Mouse (Mus musculus) MEL (cell line): ENCODE measurements at regions not wholly inside any gene's neighbourhood (a gene's known extent, or its start where the extent isn't known, plus 50 kb on each side); places are given as distances from the start of the nearest gene placed in this dataset.
A peak's percentile ranks its signal among the peaks of the same experiment; 100 is the strongest.

Experiments
- DNase-seq: peaks from one replicate; pipeline ENCODE4 v3.0.0; 2011; ENCODE audit warnings: low read depth, low spot score
- H3K27ac ChIP-seq: 2 replicates; pipeline ENCODE4 v1.5.1; 2012; ENCODE audit warnings: low read depth, mild to moderate bottlenecking, control low read depth, low read length, moderate library complexity; ENCODE audit not compliant: control insufficient read depth
- H3K27me3 ChIP-seq, 2 experiments: fragments of 150-350 bp in 1 of 2; sonication (generic) in 1 of 2; 2 replicates each; pipeline ENCODE4 v1.6.1; 2012; ENCODE audit warnings: low read length in 2 of 2, mild to moderate bottlenecking in 2 of 2, improper control_type of control experiment in 1 of 2, moderate library complexity in 1 of 2; ENCODE audit not compliant: insufficient read depth in 2 of 2, control insufficient read depth in 1 of 2
- H3K36me3 ChIP-seq, 2 experiments: 2 replicates each; pipeline ENCODE4 v1.6.1; 2012 to 2014; ENCODE audit warnings: low read length in 2 of 2, improper control_type of control experiment in 1 of 2, inconsistent platforms in 1 of 2, mild to moderate bottlenecking in 1 of 2; ENCODE audit not compliant: insufficient read depth in 2 of 2, control insufficient read depth in 1 of 2
- H3K4me1 ChIP-seq, 2 experiments: fragments of 150-350 bp in 1 of 2; sonication (generic) in 1 of 2; 2 replicates each; pipeline ENCODE4 v1.6.1; 2012; ENCODE audit warnings: low read length in 2 of 2, improper control_type of control experiment in 1 of 2, mild to moderate bottlenecking in 1 of 2; ENCODE audit not compliant: insufficient read depth in 2 of 2, control insufficient read depth in 1 of 2
- H3K4me3 ChIP-seq, 2 experiments: fragments of 150-350 bp in 1 of 2; sonication (generic) in 1 of 2; 2 replicates each; pipeline ENCODE4 v1.5.1; 2012; ENCODE audit warnings: low read depth in 2 of 2, low read length in 2 of 2, mild to moderate bottlenecking in 2 of 2, moderate library complexity in 2 of 2, control low read depth in 1 of 2, improper control_type of control experiment in 1 of 2; ENCODE audit not compliant: control insufficient read depth in 1 of 2, insufficient read depth in 1 of 2
- H3K79me2 ChIP-seq: 2 replicates; pipeline ENCODE4 v1.6.1; 2012; ENCODE audit warnings: mild to moderate bottlenecking, low read length, moderate library complexity; ENCODE audit not compliant: control insufficient read depth, poor library complexity, insufficient read depth
- H3K9ac ChIP-seq: 2 replicates; pipeline ENCODE4 v1.6.1; 2012; ENCODE audit warnings: low read depth, mild to moderate bottlenecking, control low read depth, low read length, moderate library complexity; ENCODE audit not compliant: control insufficient read depth, poor library complexity, severe bottlenecking
- H3K9me3 ChIP-seq: fragments of 150-350 bp; sonication (generic); replicated peaks from 2 replicates; pipeline ENCODE4 v1.6.1; 2012; ENCODE audit warnings: mild to moderate bottlenecking, low read length, improper control_type of control experiment, moderate library complexity; ENCODE audit not compliant: insufficient read depth
- CTCF ChIP-seq, 3 experiments: IDR thresholded peaks in 2 of 3; conservative IDR thresholded peaks in 1 of 3; 2 replicates each; pipeline ENCODE4 v1.5.1; 2011 to 2012; ENCODE audit warnings: low read length in 3 of 3, low read depth in 2 of 3, mild to moderate bottlenecking in 2 of 3, improper control_type of control experiment in 1 of 3, inconsistent platforms in 1 of 3, mixed read lengths in 1 of 3, moderate library complexity in 1 of 3; ENCODE audit not compliant: control insufficient read depth in 1 of 3, insufficient read depth in 1 of 3, poor library complexity in 1 of 3, severe bottlenecking in 1 of 3
- ETS1 ChIP-seq: IDR thresholded peaks from 2 replicates; pipeline ENCODE4 v1.6.1; 2012; ENCODE audit warnings: low read depth, mild to moderate bottlenecking, inconsistent platforms, low read length, improper control_type of control experiment, moderate library complexity
- MAZ ChIP-seq: IDR thresholded peaks from 2 replicates; pipeline ENCODE4 v1.6.1; 2012; ENCODE audit warnings: low read depth, mild to moderate bottlenecking, inconsistent platforms, low read length, improper control_type of control experiment
- MEF2A ChIP-seq: IDR thresholded peaks from 2 replicates; pipeline ENCODE4 v1.6.1; 2014; ENCODE audit warnings: low read depth, mild to moderate bottlenecking, inconsistent platforms, low read length, improper control_type of control experiment; ENCODE audit not compliant: poor library complexity, insufficient replicate concordance, severe bottlenecking; ENCODE audit errors: extremely low read depth
- POLR2AphosphoS5 ChIP-seq: IDR thresholded peaks from 2 replicates; pipeline ENCODE4 v1.6.1; 2012; ENCODE audit warnings: low read depth, borderline replicate concordance, mild to moderate bottlenecking, inconsistent platforms, low read length, moderate library complexity, mixed read lengths
- RCOR1 ChIP-seq: IDR thresholded peaks from 2 replicates; pipeline ENCODE4 v1.6.1; 2012; ENCODE audit warnings: low read depth, mild to moderate bottlenecking, inconsistent platforms, low read length, improper control_type of control experiment
- SIN3A ChIP-seq: IDR thresholded peaks from 2 replicates; pipeline ENCODE4 v1.6.1; 2012; ENCODE audit warnings: low read length, improper control_type of control experiment, inconsistent platforms
- SMC3 ChIP-seq: IDR thresholded peaks from 2 replicates; pipeline ENCODE4 v1.6.1; 2011; ENCODE audit warnings: low read depth, low read length, improper control_type of control experiment
- UBTF ChIP-seq: IDR thresholded peaks from 2 replicates; pipeline ENCODE4 v1.6.1; 2012; ENCODE audit warnings: low read depth, mild to moderate bottlenecking, inconsistent platforms, low read length, improper control_type of control experiment, moderate library complexity, borderline replicate concordance; ENCODE audit not compliant: insufficient read depth
- USF1 ChIP-seq: IDR thresholded peaks from 2 replicates; pipeline ENCODE4 v1.6.1; 2014; ENCODE audit warnings: low read depth, mild to moderate bottlenecking, inconsistent platforms, low read length, improper control_type of control experiment, moderate library complexity
- ZKSCAN1 ChIP-seq: IDR thresholded peaks from 2 replicates; pipeline ENCODE4 v1.6.1; 2012; ENCODE audit warnings: low read depth, mild to moderate bottlenecking, inconsistent platforms, low read length, improper control_type of control experiment, moderate library complexity
- ZMIZ1 ChIP-seq: IDR thresholded peaks from 2 replicates; pipeline ENCODE4 v1.6.1; 2012; ENCODE audit warnings: low read depth, mild to moderate bottlenecking, inconsistent platforms, low read length, improper control_type of control experiment, moderate library complexity
- ZNF384 ChIP-seq: IDR thresholded peaks from 2 replicates; pipeline ENCODE4 v1.6.1; 2012; ENCODE audit warnings: low read depth, mild to moderate bottlenecking, inconsistent platforms, low read length, improper control_type of control experiment

DNA sequence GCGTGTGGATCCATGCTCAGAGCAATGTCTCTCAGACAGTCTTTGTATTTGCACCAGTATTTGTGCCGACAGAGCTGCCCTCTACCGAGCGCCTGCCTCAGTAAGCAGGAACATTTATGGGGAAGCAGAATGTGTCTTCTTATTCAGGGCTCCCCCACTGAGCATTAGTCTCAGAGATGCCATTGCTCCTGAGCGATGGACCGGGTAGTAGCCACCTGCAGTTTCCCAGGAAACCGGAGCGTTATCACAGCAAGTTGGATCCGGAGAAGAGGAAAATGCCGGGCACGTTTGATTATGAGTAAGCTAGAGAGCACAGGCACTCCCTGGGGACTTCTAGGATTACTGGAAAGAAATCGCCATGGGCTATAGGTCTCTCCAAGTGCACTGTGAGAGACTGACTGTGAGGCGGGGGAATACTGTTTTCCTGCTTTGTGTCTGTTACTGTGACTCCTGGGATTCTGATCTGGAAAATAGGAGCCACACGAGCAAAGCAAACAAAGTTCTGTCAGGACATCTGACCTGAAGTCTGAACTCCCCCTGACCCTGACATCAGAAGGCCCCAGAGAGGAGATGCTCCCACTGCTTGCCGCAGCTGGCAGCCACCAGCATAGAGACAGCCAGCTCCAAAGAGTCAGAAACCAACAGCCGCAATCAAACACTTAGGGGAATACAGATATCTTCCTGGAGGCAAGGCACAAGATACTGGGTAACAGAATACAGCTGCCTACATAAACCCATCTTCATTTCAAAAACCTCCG lies 160.9 kb downstream of the Rbm26 start:
- Histone ChIP-seq H3K27ac (no peak overlapping the region), H3K9me3 (no peaks in the 10 kb centered on the region), H3K9ac (no peak overlapping the region), H3K27me3 (no peaks in the 10 kb centered on the region; a peak in 1 of 4 replicates), H3K4me3 (no peak overlapping the region), H3K36me3 (no peaks in the 10 kb centered on the region), H3K79me2 (no peaks in the 10 kb centered on the region), H3K4me1 (no peaks in the 10 kb centered on the region)
- TF ChIP-seq ZKSCAN1 (no peak), UBTF (no peak), MEF2A (no peak), ETS1 (no peak)
- DNase-seq, result no peak

GRCm38 (mm10) chr14:105015278-105015677 lies 161.8 kb downstream of the Rbm26 start:
- no peak overlapping the region for H3K27ac ChIP-seq
- no peaks in the 10 kb centered on the region for H3K36me3 ChIP-seq
- H3K79me2 ChIP-seq, result no peaks in the 10 kb centered on the region
- H3K4me3 ChIP-seq, result no peak overlapping the region
- TF ChIP-seq MAZ (no peak), SIN3A (no peak), CTCF (IDR thresholded peaks at IDR 0.05 in 2 of 3, conservative IDR thresholded peaks at IDR 0.05 in 1 of 3; ENCODE audit: control insufficient read depth in 1 of 3, insufficient read depth in 1 of 3, low read depth in 2 of 3, low read length in 3 of 3, poor library complexity in 1 of 3, severe bottlenecking in 1 of 3) (peak in 1 of 3 experiments; percentile 3; a peak in 1 of 6 replicates)
- H3K4me1 ChIP-seq, result no peaks in the 10 kb centered on the region
- DNase-seq, result no peak
- H3K9ac ChIP-seq, result no peak overlapping the region
- no peaks in the 10 kb centered on the region for H3K9me3 ChIP-seq
- H3K27me3 ChIP-seq, result no peaks in the 10 kb centered on the region; a peak in 1 of 4 replicates

GRCm38 (mm10) chr14:105010742-105011141 lies 166.4 kb downstream of the Rbm26 start:
- Histone ChIP-seq H3K4me1 (no peaks in the 10 kb centered on the region), H3K79me2 (no peaks in the 10 kb centered on the region), H3K27ac (no peak overlapping the region), H3K9me3 (no peaks in the 10 kb centered on the region), H3K27me3 (no peaks in the 10 kb centered on the region; a peak in 1 of 4 replicates), H3K4me3 (no peak overlapping the region), H3K9ac (no peak overlapping the region), H3K36me3 (no peaks in the 10 kb centered on the region)
- no peak for TF ChIP-seq ZMIZ1
- no peak for TF ChIP-seq POLR2AphosphoS5
- TF ChIP-seq ETS1, result no peak
- TF ChIP-seq RCOR1, result no peak
- no peak for TF ChIP-seq ZNF384
- no peak for TF ChIP-seq USF1
- no peak for TF ChIP-seq SIN3A
- no peak for TF ChIP-seq SMC3
- TF ChIP-seq MAZ, result no peak
- no peak for DNase-seq
